8 mouse cellular contexts compared by ENCODE assay signal in the genomic region with DNA sequence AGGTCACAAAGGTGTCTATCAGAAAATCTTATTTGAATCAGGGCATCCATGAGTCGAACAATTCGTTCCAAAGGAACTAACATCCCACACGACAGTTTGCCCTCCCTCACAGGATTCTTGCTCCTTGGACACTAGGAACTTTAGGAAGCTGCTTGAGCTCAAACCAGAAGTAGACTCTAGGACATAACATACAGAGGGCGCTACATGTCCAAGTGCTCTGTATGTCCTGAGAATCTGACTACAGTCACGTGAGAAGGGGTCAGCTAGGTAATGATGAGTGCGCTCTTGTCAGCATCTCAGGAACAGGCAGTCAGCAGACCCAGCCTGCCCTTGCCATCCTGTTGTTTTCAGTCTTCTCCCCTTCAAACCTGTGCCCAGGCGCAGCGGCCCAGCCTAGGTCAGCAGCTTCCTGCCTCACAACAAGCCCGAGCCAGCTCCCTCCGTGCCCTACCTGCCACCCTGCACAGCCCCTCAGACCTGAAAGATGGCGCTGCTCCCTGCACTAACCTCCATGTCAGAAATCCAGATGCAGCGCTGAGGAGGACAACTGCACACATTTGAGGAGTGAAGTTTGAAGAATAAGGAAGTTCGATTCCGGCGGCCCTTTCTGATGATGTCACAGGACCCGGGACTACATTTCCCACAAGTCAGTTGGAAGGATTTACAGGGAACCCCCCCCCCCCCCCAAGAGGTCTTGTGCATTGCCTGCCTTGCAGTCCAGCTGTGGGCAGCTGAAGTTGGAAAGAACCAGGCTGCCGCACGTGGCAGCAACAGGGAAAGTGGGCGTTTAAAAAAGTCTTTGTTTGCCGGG. TPM values are rescaled to one million over a fixed set of nuclear protein-coding genes. Genes with fewer than 3 reads are reported as not detected.
A peak's percentile ranks its signal among the peaks of the same experiment; 100 is the strongest.
DNase-seq lines count a peak whose midpoint lies in the region; ATAC-seq and TF ChIP-seq lines count a peak whose summit lies in the region.

Zfp729b (minus strand) TSS at position 642 of the 811 bp plus-strand sequence.

- H3K27ac ChIP-seq in ES-Bruce4 (ENCODE audit: insufficient read depth, low read length) = peak within 1 kb of the TSS; percentile 37
- H3K27ac ChIP-seq in forebrain, embryonic 13.5 days = no peak within 1 kb of the TSS
- peak within 1 kb of the TSS; percentile 88 for H3K27ac ChIP-seq in liver, postnatal 0 days (ENCODE audit: low read depth)
- 0 out of 2 replicates have a peak within 1 kb of the TSS, but pooled peaks have one; percentile 60 for H3K27ac ChIP-seq in neural tube, embryonic 14.5 days (ENCODE audit: low read depth, low read length)

- 2% methylated on average over 20 of the region's 20 CpGs for WGBS in forebrain, embryonic 13.5 days
- 1% methylated on average over 20 of the region's 20 CpGs for WGBS in large intestine, adult 2 months
- WGBS in liver, postnatal 0 days (ENCODE audit: insufficient replicate concordance) = 2% methylated on average over 20 of the region's 20 CpGs
- 5% methylated on average over 20 of the region's 20 CpGs for WGBS in neural tube, embryonic 14.5 days

- H3K4me1 ChIP-seq in ES-Bruce4 (ENCODE audit: control insufficient read depth, insufficient read depth, low read length) = no peaks in the 10 kb centered on the region
- H3K4me1 ChIP-seq in forebrain, embryonic 13.5 days = peaks cover 7% of the 10 kb centered on the region
- peaks cover 4% of the 10 kb centered on the region; the same call in 1 of the 2 replicates for H3K4me1 ChIP-seq in liver, postnatal 0 days (ENCODE audit: insufficient read depth)
- H3K4me1 ChIP-seq in neural tube, embryonic 14.5 days (ENCODE audit: control insufficient read depth, insufficient read depth, low read length) = peaks cover 5% of the 10 kb centered on the region; the same call in 1 of the 2 replicates

- H3K4me2 ChIP-seq in forebrain, embryonic 13.5 days = peak within 1 kb of the TSS; percentile 66
- peak within 1 kb of the TSS; percentile 66 for H3K4me2 ChIP-seq in liver, postnatal 0 days (ENCODE audit: low read depth, low read length)
- H3K4me2 ChIP-seq in neural tube, embryonic 14.5 days (ENCODE audit: low read depth, low read length) = peak within 1 kb of the TSS; percentile 57

- 0 out of 2 replicates have a peak, but pooled peaks have one; percentile 42 for TF ChIP-seq EP300 in ES-Bruce4 (IDR thresholded peaks at IDR 0.05; ENCODE audit: insufficient read depth, low read depth, low read length)
- 0 out of 2 replicates have a peak, but pooled peaks have one; percentile 55 for TF ChIP-seq EP300 in liver, postnatal 0 days (IDR thresholded peaks at IDR 0.05; ENCODE audit: low read depth)

- peak within 1 kb of the TSS; percentile 41 for H3K9ac ChIP-seq in ES-Bruce4 (ENCODE audit: low read depth, poor library complexity, severe bottlenecking)
- peak within 1 kb of the TSS; percentile 74 for H3K9ac ChIP-seq in forebrain, embryonic 13.5 days
- H3K9ac ChIP-seq in liver, postnatal 0 days (replicated peaks) = peak within 1 kb of the TSS; percentile 89
- H3K9ac ChIP-seq in neural tube, embryonic 14.5 days (replicated peaks; ENCODE audit: low read depth, low read length) = peak within 1 kb of the TSS; percentile 46

- peak; percentile 94 to 95 for DNase-seq in heart, postnatal 10 days
- peak; percentile 78 for DNase-seq in large intestine, adult 2 months (ENCODE audit: low read depth, low spot score)
- peak; percentile 90 for DNase-seq in liver, postnatal 0 days
- peak; percentile 93 for DNase-seq in testis, postnatal 10 days (ENCODE audit: low spot score)

- peaks cover 16% of the 10 kb centered on the region for H3K9me3 ChIP-seq in ES-Bruce4 (replicated peaks; ENCODE audit: control insufficient read depth, insufficient read depth, low read length, poor library complexity, severe bottlenecking)
- peaks cover 5% of the 10 kb centered on the region; the same call in 1 of the 2 replicates for H3K9me3 ChIP-seq in forebrain, embryonic 13.5 days (replicated peaks)
- no peaks in the 10 kb centered on the region for H3K9me3 ChIP-seq in liver, postnatal 0 days (ENCODE audit: low read length)
- no peaks in the 10 kb centered on the region for H3K9me3 ChIP-seq in neural tube, embryonic 14.5 days (ENCODE audit: control insufficient read depth, low read length)

- peak; percentile 1 for TF ChIP-seq POLR2A in ES-Bruce4 (IDR thresholded peaks at IDR 0.05; ENCODE audit: insufficient read depth, low read length)

- H3K36me3 ChIP-seq in ES-Bruce4 (ENCODE audit: control insufficient read depth, insufficient read depth, low read length, poor library complexity, severe bottlenecking) = no peaks in the 10 kb centered on the region
- no peaks in the 10 kb centered on the region for H3K36me3 ChIP-seq in forebrain, embryonic 13.5 days (ENCODE audit: poor library complexity, severe bottlenecking)
- no peaks in the 10 kb centered on the region for H3K36me3 ChIP-seq in liver, postnatal 0 days (replicated peaks; ENCODE audit: insufficient read depth, low read length)
- H3K36me3 ChIP-seq in neural tube, embryonic 14.5 days (ENCODE audit: control insufficient read depth, insufficient read depth, low read length) = no peaks in the 10 kb centered on the region

- peak; percentile 93 for ATAC-seq in cerebellum, adult (ENCODE audit: insufficient number of reproducible peaks, low FRiP score, low TSS enrichment)
- peak; percentile 97 for ATAC-seq in forebrain, embryonic 13.5 days
- peak; percentile 96 for ATAC-seq in liver, postnatal 0 days
- ATAC-seq in neural tube, embryonic 14.5 days (ENCODE audit: low read depth) = peak; percentile 98

- intact Hi-C loops in heart, postnatal 10 days (cut with DNase I) = loop anchor here (1.0 kb wide), 1 partner anchor 28 kb away; the partner anchor contains the start of genes Gm49345 and Zfp729a

- no peak for TF ChIP-seq CTCF in ES-Bruce4 (IDR thresholded peaks at IDR 0.05; ENCODE audit: low read depth, low read length)
- peak; percentile 69 for TF ChIP-seq CTCF in liver, postnatal 0 days (IDR thresholded peaks at IDR 0.05; ENCODE audit: low read depth)

- H3K27me3 ChIP-seq in ES-Bruce4 (ENCODE audit: control insufficient read depth, insufficient read depth, low read length, poor library complexity, severe bottlenecking) = no peaks in the 10 kb centered on the region
- no peaks in the 10 kb centered on the region for H3K27me3 ChIP-seq in forebrain, embryonic 13.5 days
- no peaks in the 10 kb centered on the region for H3K27me3 ChIP-seq in liver, postnatal 0 days (ENCODE audit: insufficient read depth, low read length)
- H3K27me3 ChIP-seq in neural tube, embryonic 14.5 days (ENCODE audit: control insufficient read depth, insufficient read depth, low read length) = no peaks in the 10 kb centered on the region

- H3K4me3 ChIP-seq in ES-Bruce4 (ENCODE audit: low read depth, low read length) = peak within 1 kb of the TSS; percentile 94
- H3K4me3 ChIP-seq in forebrain, embryonic 13.5 days = peak within 1 kb of the TSS; percentile 73
- H3K4me3 ChIP-seq in liver, postnatal 0 days (ENCODE audit: low read depth, low read length) = peak within 1 kb of the TSS; percentile 85
- H3K4me3 ChIP-seq in neural tube, embryonic 14.5 days (ENCODE audit: low read depth, low read length) = peak within 1 kb of the TSS; percentile 55

RNA-seq across cellular contexts. Expression of gene Zfp729b, which starts in this region (rescaled TPM):
- polyA plus RNA-seq in ES-Bruce4 (2011; ENCODE audit: insufficient read depth, insufficient read length, low read depth, missing spikeins) = 10.6 and 11.9 TPM in 2 replicates
- polyA plus RNA-seq in forebrain, embryonic 13.5 days (2015; fragmentation: Nextera tagmentation; extraction: Ambion mirVana) = 4.4 and 5.1 TPM in 2 replicates
- total RNA-seq in heart, postnatal 10 days (2021) = 1 to 10 TPM; 4.0 to 5.5 TPM
- polyA plus RNA-seq in large intestine, adult 2 months (2012; rRNA removed) = 0.38 and 0.58 TPM in 2 replicates
- 0.84 and 1.2 TPM in 2 replicates for polyA plus RNA-seq in liver, postnatal 0 days (2015; fragmentation: Nextera tagmentation; extraction: Ambion mirVana)
- 6.1 and 7.2 TPM in 2 replicates for polyA plus RNA-seq in neural tube, embryonic 14.5 days (2014; fragmentation: Nextera tagmentation; extraction: Ambion mirVana)

Comparison
In these comparisons a context has a peak if more than half of its experiments do, and no peak if none do; other contexts are left out.
1. Peak in DNase-seq in large intestine, adult 2 months; RNA of the gene not detected or under 1 TPM.